Mouse (Mus musculus) gonadal fat pad, adult 2 months (tissue): ENCODE measurements around the gene Fign. TPM values are rescaled to one million over a fixed set of nuclear protein-coding genes. Genes with fewer than 3 reads are reported as not detected.

Experiments used
- DNase-seq: peaks from one replicate; pipeline ENCODE4 v3.0.0-alpha.2; 2012; ENCODE audit warnings: low read depth
- polyA plus RNA-seq: library from polyadenylated mRNA; depleted of rRNA; stranded (reverse); fragments of >200 nt; gene quantifications from 2 replicates; pipeline ENCODE4 v1.2.3, GENCODE M21; 2012

Gene Fign
- polyA plus RNA-seq, 1 experiment: 3.0 TPM

- DNase-seq: no peak
Measured at GRCm38 (mm10) chr2:64059477-64059876, 38.4 kb downstream of the Fign start.

- no peak for DNase-seq
Measured at GRCm38 (mm10) chr2:64048142-64048541, 49.7 kb downstream of the Fign start.

GRCm38 (mm10) chr2:64043099-64043498 lies 54.7 kb downstream of the Fign start:
- DNase-seq: no peak

- no peak for DNase-seq
Measured at GRCm38 (mm10) chr2:64035393-64035792, 62.4 kb downstream of the Fign start.

- DNase-seq: no peak
Measured at GRCm38 (mm10) chr2:64033871-64034270, 64.0 kb downstream of the Fign start.

- DNase-seq: no peak
Measured at GRCm38 (mm10) chr2:64025961-64026360, 71.9 kb downstream of the Fign start.

- DNase-seq: no peak
Measured at GRCm38 (mm10) chr2:63994304-63995023, 103.4 kb downstream of the Fign start.

- no peak for DNase-seq
Measured at GRCm38 (mm10) chr2:63985426-63985825, 112.4 kb downstream of the Fign start.

GRCm38 (mm10) chr2:63982351-63982751 lies 115.5 kb downstream of the Fign start:
- no peak for DNase-seq

- DNase-seq: no peak
Measured at GRCm38 (mm10) chr2:63981449-63981848, 116.4 kb downstream of the Fign start.

GRCm38 (mm10) chr2:63969633-63970032 lies 128.2 kb downstream of the Fign start:
- no peak for DNase-seq

- DNase-seq: no peak
Measured at GRCm38 (mm10) chr2:63931041-63931440, 166.8 kb downstream of the Fign start.

GRCm38 (mm10) chr2:63926481-63927097 lies 171.2 kb downstream of the Fign start:
- no peak for DNase-seq

- no peak for DNase-seq
Measured at GRCm38 (mm10) chr2:63925721-63926235, 172.1 kb downstream of the Fign start.
